Mouse (Mus musculus) liver, postnatal 0 days (tissue): ENCODE results near the gene Vps35l. TPM values are rescaled to one million over a fixed set of nuclear protein-coding genes. Genes with fewer than 3 reads are reported as not detected.
A peak's percentile ranks its signal among the peaks of the same experiment; 100 is the strongest.

Experiments used
- ATAC-seq: fragments of 200-750 bp; cut with Nextera tagmentation; 2 replicates; pipeline ENCODE4 v1.8.0; 2017; ENCODE audit warnings: mild to moderate bottlenecking, moderate library complexity
- DNase-seq: peaks from one replicate; pipeline ENCODE4 v3.0.0-alpha.2; 2016
- H3K27ac ChIP-seq: fragments of 300-500 bp; sonication (generic); 2 replicates; pipeline ENCODE4 v1.5.1; 2014; ENCODE audit warnings: antibody characterized with exemption, moderate library complexity, mild to moderate bottlenecking, low read depth
- H3K27me3 ChIP-seq: fragments of 300-500 bp; sonication (generic); 2 replicates; pipeline ENCODE4 v1.6.1; 2014; ENCODE audit warnings: low read length, control low read depth, mixed read lengths; ENCODE audit not compliant: insufficient read depth
- H3K36me3 ChIP-seq: fragments of 300-500 bp; sonication (generic); replicated peaks from 2 replicates; pipeline ENCODE4 v1.6.1; 2014; ENCODE audit warnings: mild to moderate bottlenecking, control low read depth, low read length, moderate library complexity, mixed read lengths; ENCODE audit not compliant: insufficient read depth
- H3K4me1 ChIP-seq: fragments of 300-500 bp; sonication (generic); 2 replicates; pipeline ENCODE4 v1.6.1; 2014; ENCODE audit warnings: antibody characterized with exemption, mild to moderate bottlenecking, control low read depth; ENCODE audit not compliant: insufficient read depth
- H3K4me2 ChIP-seq: fragments of 300-500 bp; sonication (generic); 2 replicates; pipeline ENCODE4 v1.6.1; 2014; ENCODE audit warnings: low read depth, mild to moderate bottlenecking, low read length, moderate library complexity, mixed read lengths
- H3K4me3 ChIP-seq: fragments of 300-500 bp; sonication (generic); 2 replicates; pipeline ENCODE4 v1.5.1; 2014; ENCODE audit warnings: low read depth, low read length
- H3K9ac ChIP-seq: fragments of 300-500 bp; sonication (generic); replicated peaks from 2 replicates; pipeline ENCODE4 v1.6.1; 2014; ENCODE audit warnings: mild to moderate bottlenecking, moderate library complexity
- H3K9me3 ChIP-seq: fragments of 300-500 bp; sonication (generic); 2 replicates; pipeline ENCODE4 v1.6.1; 2016; ENCODE audit warnings: mild to moderate bottlenecking, control low read depth, low read length, mixed read lengths
- CTCF ChIP-seq: sonication (generic); IDR thresholded peaks from 2 replicates; pipeline ENCODE4 v1.5.1; 2016; ENCODE audit warnings: antibody characterized with exemption, low read depth
- EP300 ChIP-seq: IDR thresholded peaks from 2 replicates; pipeline ENCODE4 v1.6.1; 2016; ENCODE audit warnings: antibody characterized with exemption, low read depth, mild to moderate bottlenecking
- WGBS: fragments of 180-500 bp; shearing (Covaris S2); extraction: QIAGEN DNeasy Blood & Tissue Kit; methylation state at CpG from one replicate; pipeline ENCODE4 v1.1.7; 2014; ENCODE audit not compliant: insufficient replicate concordance; 5-methylcytosine and 5-hydroxymethylcytosine counted together
- polyA plus RNA-seq: library from polyadenylated mRNA; unstranded; fragments of >200 nt; fragmentation: Nextera tagmentation; extraction: Ambion mirVana; gene quantifications from 2 replicates; pipeline ENCODE4 v1.2.1, GENCODE M21; 2015

Gene Vps35l
- polyA plus RNA-seq, 1 experiment from 2014 or later = 20.5 TPM

DNA sequence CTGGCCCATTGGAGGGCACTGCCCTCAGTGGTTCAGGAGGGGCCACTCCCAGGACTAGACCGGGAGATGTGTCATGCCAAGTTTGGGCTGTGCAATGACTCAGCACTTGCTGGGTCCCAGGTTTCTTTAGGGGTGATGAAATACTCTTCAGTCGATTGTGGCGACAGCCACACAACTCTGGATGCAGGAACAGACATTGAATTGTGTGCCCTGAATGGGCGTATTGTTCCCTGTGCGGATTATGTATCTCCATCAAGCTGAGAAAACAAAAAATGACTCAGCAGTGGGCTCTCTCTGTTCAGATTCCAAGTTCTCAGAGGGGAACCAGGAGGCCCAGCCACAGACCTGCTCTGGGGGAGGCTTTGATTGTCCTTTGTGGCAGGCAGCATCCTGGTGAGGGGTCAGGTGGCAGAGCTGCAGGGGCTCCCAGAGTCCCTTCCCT is 88.0 kb downstream of the Vps35l start:
- H3K9me3 ChIP-seq = no peaks in the 10 kb centered on the region
- no peaks in the 10 kb centered on the region for H3K27me3 ChIP-seq
- WGBS = 60% methylated on average over 5 of the region's 5 CpGs
- no peak overlapping the region for H3K4me3 ChIP-seq
- H3K4me1 ChIP-seq = no peaks in the 10 kb centered on the region
- peaks cover 17% of the 10 kb centered on the region for H3K36me3 ChIP-seq
- H3K4me2 ChIP-seq = no peak overlapping the region
- TF ChIP-seq CTCF = no peak
- no peak for TF ChIP-seq EP300
- ATAC-seq (peak; percentile 36; the same call in 1 of the 2 replicates), DNase-seq (no peak)
- H3K9ac ChIP-seq = no peak overlapping the region
- H3K27ac ChIP-seq = no peak overlapping the region

DNA sequence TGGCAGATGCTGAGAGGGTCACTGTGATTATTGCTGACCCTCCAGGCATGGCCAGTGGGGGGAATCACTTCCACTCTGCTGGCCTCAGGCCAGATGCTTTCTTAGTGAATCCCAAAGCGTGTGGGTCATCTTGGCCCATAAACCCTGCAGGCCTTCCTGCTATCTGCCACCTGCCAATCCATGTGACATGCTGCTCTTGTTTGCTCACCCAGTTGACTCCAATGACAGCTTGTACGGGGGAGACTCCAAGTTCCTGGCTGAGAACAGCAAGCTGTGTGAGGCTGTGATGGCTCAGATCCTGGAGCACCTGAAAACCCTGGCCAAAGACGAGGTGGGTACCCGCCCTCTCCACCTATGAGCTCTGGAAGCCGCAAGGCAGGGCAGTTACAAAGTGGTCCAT is 97.9 kb downstream of the Vps35l start:
- no peaks in the 10 kb centered on the region for H3K27me3 ChIP-seq
- WGBS = 83% methylated on average over 5 of the region's 5 CpGs
- ATAC-seq = no peak
- no peak for DNase-seq
- no peak overlapping the region for H3K27ac ChIP-seq
- TF ChIP-seq CTCF (no peak), EP300 (no peak)
- peaks cover 50% of the 10 kb centered on the region for H3K36me3 ChIP-seq
- H3K4me1 ChIP-seq = no peaks in the 10 kb centered on the region
- no peak overlapping the region for H3K9ac ChIP-seq
- H3K4me3 ChIP-seq = no peak overlapping the region
- H3K4me2 ChIP-seq = no peak overlapping the region
- H3K9me3 ChIP-seq = no peaks in the 10 kb centered on the region

DNA sequence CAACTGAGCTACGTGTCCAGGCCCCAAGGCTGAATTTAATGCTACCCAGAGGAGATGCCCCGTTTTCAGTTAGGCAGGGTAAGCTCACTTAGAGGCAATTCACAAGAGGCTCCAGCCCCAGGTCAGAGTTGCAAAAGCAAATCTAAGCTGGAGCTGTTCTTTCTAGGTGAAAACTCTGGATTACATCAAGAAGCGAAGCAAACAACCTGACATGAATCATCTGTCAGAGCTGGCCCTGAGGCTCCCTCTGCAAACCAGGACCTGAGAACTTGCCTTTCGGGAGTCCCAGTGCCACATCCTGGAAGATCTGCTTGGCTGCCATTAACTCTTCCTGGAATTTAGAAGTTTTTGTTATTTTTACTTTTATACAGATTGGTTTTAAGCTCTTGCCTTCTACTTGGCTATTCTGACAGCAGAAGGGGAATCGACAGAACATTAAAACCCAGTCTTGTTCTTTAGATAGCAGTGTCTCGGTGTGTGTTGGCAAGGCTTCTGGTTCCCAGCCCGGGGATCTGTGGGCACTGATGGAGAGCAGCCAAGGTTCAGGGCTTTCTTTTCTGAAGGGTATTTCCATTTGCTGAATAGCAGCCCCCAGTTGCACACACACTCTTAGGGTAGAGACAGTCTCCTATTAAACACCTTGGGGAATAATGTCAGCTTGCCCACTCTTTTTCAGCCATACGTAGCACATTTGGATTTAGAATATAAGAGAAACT is 101.2 kb downstream of the Vps35l start:
- TF ChIP-seq EP300 = no peak
- no peak for TF ChIP-seq CTCF
- Histone ChIP-seq H3K9ac (no peak overlapping the region), H3K9me3 (no peaks in the 10 kb centered on the region), H3K4me2 (no peak overlapping the region), H3K27me3 (no peaks in the 10 kb centered on the region), H3K4me1 (no peaks in the 10 kb centered on the region), H3K36me3 (peaks cover 67% of the 10 kb centered on the region), H3K27ac (no peak overlapping the region), H3K4me3 (no peak overlapping the region)
- DNase-seq (no peak), ATAC-seq (no peak)
- 87% methylated on average over 8 of the region's 8 CpGs for WGBS

DNA sequence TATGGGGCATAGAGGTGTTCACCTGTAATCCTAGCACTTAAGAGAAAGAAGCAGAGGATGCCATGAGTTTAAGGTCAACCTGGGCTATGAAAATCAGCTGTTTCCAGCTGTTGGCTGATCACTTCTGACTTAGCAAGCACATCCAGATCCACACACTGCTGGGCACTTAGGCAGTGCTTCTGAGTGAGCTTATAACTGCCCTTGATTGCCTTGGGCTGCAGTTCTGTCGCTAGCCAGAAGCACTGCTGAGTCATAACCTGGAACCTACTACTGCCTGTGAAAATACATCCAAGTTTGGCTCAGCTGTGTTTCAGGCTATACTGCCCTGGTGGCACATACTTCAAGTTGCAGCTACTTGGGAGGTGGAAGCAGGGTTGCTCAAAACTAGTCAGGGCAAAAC is 101.8 kb downstream of the Vps35l start:
- H3K4me3 ChIP-seq = no peak overlapping the region
- H3K4me1 ChIP-seq = no peaks in the 10 kb centered on the region
- H3K36me3 ChIP-seq = peaks cover 72% of the 10 kb centered on the region
- H3K9me3 ChIP-seq = no peaks in the 10 kb centered on the region
- TF ChIP-seq EP300 (no peak), CTCF (no peak)
- DNase-seq = no peak
- ATAC-seq = no peak
- no peak overlapping the region for H3K27ac ChIP-seq
- no peaks in the 10 kb centered on the region for H3K27me3 ChIP-seq
- no peak overlapping the region for H3K9ac ChIP-seq
- H3K4me2 ChIP-seq = no peak overlapping the region
- 50% methylated on average over 1 of the region's 1 CpGs for WGBS

DNA sequence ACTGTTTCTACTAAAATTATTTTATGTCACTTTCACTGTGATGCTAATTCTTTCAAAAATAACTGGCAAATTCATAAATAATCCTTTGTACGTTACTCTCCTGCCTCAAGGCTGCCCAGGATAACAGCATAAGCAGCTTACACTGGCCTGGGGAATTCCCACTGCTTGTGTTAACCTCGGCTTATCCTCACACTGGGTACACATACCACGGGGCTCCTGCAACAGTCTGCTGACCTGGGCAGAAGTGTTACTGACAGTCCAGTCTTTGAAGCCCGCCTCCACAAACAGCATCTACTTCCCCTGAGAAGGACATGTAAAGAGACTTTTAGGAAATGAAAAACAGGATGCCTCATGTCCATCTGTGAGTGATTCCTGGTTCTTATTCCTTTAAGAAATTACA is 102.9 kb downstream of the Vps35l start:
- H3K9ac ChIP-seq = no peak overlapping the region
- peaks cover 81% of the 10 kb centered on the region for H3K36me3 ChIP-seq
- no peaks in the 10 kb centered on the region for H3K9me3 ChIP-seq
- no peak overlapping the region for H3K27ac ChIP-seq
- H3K4me1 ChIP-seq = no peaks in the 10 kb centered on the region
- DNase-seq (no peak), ATAC-seq (no peak)
- H3K27me3 ChIP-seq = no peaks in the 10 kb centered on the region
- H3K4me3 ChIP-seq = no peak overlapping the region
- H3K4me2 ChIP-seq = no peak overlapping the region
- WGBS = 63% methylated on average over 4 of the region's 4 CpGs
- no peak for TF ChIP-seq CTCF
- TF ChIP-seq EP300 = no peak

DNA sequence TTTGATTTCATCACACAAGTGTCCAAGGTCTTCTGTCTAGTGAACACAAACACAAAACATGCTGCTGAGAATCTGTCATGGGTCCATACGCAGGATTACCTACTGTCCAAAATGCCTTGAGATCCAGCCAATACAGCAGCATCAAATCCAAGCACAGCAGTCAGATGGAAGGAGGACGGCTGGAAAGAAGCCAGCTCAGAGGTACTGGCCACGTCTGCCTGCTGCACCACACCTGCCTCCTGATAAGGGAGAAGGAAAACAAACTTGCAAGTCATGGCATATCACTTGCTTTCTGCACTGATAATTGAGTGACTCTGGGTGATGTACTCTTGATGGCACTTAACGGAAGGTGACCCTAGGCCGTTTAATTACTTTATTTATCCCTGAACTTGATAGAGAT is 105.1 kb downstream of the Vps35l start:
- no peak overlapping the region for H3K4me2 ChIP-seq
- WGBS = 61% methylated on average over 5 of the region's 5 CpGs
- no peak overlapping the region for H3K27ac ChIP-seq
- no peak for ATAC-seq
- no peaks in the 10 kb centered on the region for H3K27me3 ChIP-seq
- no peak overlapping the region for H3K9ac ChIP-seq
- no peak for TF ChIP-seq CTCF
- no peak for TF ChIP-seq EP300
- H3K9me3 ChIP-seq = no peaks in the 10 kb centered on the region
- no peak overlapping the region for H3K4me3 ChIP-seq
- H3K4me1 ChIP-seq = no peaks in the 10 kb centered on the region
- DNase-seq = no peak
- peaks cover 81% of the 10 kb centered on the region for H3K36me3 ChIP-seq
